Mouse (Mus musculus) liver, adult 2 months (tissue): ENCODE data around the gene Unc5c.

Experiments
- CTCF ChIP-seq: fragments of 200-500 bp; IDR thresholded peaks from 2 replicates; pipeline ENCODE4 v1.5.1; 2011; ENCODE audit warnings: low read depth, low read length, control low read depth
- POLR2A ChIP-seq: fragments of 200-500 bp; IDR thresholded peaks from 2 replicates; pipeline ENCODE4 v1.6.1; 2011; ENCODE audit warnings: low read length, control low read depth; ENCODE audit not compliant: insufficient read depth; ENCODE audit errors: extremely low read depth

DNA sequence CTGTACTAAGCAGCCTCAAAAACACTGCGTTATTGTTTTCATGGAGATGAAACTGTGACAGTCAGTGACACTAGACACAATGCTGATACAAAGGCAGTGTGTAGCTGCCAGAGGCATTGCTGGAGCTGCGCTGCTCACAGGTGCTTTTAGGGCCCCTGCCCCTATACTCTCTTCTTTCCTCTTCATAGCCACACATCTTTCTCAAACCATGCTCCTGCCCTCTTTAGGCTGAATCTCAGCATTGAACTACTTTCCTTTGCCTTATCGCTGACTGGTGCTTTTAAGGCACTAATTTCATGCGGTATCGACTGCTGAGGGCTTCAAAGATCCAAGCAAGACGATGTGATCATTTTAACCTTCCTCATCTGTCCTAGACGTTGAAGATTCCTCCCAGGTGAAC, 2.5 kb upstream of the Unc5c start:
- TF ChIP-seq POLR2A (no peak), CTCF (no peak)
